Mouse (Mus musculus): Measurements from ENCODE around the gene Per2.

Per2 gene

DNA sequence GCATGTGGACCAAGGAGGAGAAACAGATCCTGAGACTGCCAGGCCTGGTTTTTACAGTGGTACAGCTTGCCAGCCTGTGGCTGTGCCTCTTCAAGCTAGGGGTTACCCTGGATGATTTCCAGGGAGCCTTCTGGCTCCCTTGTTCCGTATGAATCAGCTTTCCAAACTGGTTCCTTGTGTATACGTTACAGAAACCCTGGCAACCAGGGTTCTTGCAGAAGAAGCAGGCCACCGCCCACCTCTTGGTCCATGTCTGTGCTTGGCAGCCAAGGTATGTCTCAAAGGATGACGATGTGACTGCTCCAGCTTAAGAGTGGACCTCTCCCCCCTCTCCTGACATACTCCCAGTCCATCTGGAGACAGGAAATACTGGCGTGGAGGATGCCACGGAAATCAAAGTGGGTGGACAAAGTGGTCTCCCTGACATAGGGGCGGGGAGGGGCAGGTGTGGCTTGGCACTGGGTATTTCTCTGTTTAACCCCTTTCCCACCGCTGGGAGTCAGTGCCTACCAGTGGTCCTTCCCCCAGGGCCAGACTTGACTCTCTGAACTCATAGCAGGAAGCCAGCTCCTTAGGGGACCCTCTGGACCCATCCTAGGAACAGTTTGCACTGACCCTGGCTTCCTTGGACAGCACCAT is 782 bp downstream of the Per2 start:
- DNase-seq (ENCODE audit: low spot score), result no peak

DNA sequence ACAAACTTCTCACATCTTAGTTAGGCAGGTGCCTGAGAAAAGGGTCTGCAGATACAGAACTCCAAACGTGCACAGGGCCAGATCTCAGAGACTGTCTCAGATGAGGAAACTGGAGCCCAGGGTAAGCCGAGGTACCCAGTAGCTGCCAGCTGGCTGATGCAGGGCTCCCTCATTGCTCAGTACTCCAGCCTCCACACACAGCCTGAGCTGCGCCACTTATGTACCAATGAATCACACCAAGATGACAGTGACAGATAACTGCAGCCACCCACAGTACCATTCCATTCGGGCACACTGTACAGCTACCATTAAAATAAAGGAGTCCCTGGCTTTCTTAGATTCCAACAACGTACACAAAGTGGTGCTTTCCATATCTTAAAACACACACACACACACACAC is 1.4 kb downstream of the Per2 start:
- no peak for DNase-seq (ENCODE audit: low spot score)

DNA sequence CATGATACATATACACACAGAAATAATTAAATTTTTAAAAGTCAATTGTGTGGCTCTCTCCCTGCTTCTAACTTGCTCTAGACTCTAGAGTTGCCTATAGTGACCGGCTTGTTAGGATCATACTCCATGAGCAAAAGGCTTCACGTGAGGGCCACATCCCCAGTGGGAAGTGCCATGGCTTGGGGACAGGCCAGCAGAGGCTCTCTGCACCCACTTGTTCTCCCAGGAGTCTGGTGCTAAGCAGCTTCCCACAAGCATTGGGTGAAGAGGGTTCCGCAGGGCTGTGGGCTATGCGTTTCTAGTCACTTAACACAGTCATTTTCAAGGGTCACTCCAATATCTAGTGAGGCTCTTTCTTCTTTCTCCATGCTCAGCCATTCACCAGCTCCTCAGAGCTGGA is 2.0 kb downstream of the Per2 start:
- DNase-seq (ENCODE audit: low spot score), result no peak

DNA sequence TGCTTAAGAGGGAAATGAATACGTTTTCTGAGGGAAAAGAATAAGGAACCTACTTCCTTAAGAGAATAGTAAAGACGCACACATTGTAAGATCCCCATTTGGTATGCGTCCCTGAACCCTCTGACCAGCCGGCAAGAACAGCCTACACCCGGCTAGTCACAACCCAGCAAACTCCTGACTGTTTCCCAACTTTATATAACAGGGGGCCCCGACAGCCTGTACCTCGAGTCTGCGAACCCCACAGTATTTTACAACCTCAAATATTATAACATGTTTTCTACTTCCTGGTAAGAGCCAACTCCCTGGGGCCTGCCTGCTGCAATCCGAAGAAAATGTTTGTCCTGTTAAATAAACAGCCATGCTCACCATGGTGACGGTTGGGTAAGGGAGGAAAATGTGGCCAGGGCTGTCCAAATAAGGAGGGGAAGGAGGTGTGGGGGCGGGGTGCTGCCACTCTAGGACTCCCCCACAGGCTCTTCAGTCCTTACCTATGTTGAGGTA is 2.8 kb downstream of the Per2 start:
- DNase-seq (ENCODE audit: low spot score), result peak; percentile 82

DNA sequence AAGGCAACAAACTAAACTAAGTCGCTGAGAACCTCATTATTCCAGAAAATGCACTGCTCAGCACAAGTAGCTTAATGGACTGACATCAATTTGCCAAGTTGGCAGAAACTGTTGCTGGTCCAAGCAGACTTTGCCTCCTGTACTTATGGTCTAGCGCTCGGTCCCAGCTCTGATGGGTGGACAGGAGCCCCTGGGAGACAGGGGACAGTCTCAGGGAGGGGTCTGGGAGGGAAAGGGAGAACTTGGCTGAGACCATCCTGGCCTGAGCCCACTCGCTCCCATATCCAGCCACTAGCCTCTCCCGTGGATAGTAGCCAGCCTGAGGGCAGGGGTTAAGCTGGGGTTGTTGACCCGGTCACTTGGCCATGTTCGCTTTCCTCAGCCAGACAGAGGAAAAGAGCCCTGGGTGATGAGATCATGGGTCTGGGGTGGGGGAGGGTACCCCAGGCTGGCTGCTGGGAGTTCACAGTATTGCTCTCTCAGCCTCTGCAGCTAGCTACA is 3.4 kb downstream of the Per2 start:
- peak; percentile 86 for DNase-seq (ENCODE audit: low spot score)

DNA sequence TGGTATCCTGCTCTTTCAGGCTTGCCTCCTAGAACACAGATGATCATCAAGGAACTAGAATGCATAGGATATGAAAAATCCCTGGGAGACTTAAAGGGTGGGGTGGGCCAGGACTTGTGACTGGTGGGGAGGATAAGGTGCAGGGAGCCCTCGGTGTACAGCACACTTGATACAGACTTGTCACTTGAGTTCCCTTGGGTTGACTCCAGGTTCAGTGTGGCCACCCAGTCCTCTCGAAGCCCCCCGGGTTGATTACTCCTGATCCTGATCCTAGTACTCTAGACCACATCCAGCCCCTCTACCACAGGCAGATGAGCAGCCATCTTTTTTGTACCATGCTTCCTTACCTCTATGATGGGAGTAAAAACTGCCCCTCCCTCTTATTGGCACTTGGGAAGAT is 4.2 kb downstream of the Per2 start:
- no peak for DNase-seq (ENCODE audit: low spot score)

DNA sequence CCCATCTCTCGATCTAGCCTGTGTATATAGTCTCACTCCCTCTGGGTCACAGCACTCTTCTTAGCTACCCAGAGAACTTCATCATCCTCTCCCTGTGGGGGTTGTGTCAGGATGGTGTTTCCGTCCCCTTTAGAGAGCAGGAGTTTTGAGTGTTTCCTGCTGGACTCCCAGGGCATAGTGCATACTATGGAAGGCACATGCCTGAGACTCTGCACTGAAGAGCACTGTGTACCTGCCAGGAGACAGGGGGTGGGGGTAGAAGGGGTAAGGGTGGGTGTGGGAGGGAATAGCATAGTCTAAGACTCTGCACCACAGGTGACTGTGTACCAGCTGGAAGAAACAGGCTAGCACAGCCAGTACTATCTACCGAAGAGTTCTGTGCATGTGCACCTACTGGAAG is 4.8 kb downstream of the Per2 start:
- DNase-seq (ENCODE audit: low spot score), result no peak

DNA sequence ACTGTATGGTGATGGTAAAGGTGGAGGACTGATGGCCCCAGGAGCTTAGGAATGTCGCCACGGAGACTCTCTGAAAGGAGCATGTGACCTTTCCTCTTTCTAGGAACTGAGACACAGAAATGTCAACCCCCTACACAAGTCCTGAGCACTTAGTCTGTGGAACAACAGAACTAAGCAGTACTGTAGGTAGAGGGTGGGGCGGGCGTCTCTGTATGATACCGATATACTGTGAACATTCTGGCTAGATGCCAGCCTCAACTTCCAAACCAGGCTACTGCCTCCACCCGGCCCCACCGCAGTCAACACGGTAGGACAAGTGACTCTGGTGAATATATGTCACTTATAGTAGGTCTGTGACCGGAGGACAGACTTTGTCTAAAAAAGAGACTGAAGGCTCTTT is 5.2 kb downstream of the Per2 start:
- peak; percentile 47 for DNase-seq (ENCODE audit: low spot score)

DNA sequence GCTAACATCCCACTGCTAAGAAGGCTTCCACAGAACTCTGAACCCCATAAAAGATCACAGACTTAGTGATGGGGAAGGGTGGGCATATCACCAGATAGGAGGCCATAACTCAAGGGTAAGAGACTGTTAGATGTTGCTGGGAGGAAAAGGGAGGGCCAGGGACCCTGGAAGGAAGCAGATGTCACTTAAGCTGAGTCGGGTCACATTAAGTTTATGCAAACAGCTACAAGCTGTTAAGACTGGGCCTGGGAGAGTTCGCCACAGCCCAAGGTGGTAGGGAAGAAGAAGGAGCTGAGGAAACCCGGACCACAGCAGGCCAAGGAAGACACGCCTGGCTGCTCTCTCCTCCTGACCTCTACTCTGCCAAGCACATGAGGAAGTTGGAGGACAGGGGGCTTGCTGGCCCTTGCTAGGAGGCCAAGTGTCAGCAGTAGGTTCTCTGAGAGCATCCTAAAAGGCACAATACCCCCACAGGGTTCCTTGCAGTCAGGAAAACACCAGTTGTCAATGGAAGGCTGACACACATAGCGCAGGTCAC is 7.5 kb downstream of the Per2 start:
- no peak for DNase-seq (ENCODE audit: low spot score)

DNA sequence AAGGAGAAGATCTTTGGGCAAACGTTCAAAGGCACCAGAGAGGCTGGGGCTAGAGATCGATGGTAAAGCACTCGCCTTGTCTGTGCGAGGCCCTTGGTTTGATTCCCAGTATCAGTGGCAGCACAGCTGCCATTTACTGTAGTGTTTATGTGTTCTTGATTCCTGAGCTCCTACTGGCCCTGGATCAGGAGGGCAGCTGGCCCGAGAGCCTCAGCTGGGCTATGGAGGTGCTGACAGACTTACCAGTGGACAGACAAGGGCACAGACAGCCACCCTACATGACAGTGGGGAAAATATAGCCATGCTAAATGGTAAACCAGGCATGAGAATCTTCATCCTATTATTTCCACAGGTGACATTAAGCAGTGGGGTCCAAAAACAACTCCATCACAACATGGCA is 8.3 kb downstream of the Per2 start:
- no peak for DNase-seq (ENCODE audit: low spot score)

DNA sequence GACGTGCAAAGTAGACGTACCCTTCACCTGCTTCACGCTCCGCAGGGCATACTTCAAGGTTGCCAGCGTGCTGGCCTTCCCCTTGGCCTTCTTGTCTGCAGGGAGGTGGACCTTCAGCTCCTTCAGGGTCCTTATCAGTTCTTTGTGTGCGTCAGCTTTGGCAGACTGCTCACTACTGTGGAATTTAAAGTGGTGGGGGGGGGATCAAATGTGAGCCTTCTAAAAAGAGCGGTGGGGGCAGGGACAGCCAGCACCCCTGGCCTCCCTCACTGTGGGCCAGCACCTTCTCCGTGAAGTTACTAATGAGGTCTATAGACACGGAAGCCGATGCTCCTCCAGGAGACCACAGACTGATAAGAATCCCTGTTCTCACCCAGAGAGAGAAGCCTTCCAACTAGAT is 10.4 kb downstream of the Per2 start:
- DNase-seq (ENCODE audit: low spot score), result no peak

DNA sequence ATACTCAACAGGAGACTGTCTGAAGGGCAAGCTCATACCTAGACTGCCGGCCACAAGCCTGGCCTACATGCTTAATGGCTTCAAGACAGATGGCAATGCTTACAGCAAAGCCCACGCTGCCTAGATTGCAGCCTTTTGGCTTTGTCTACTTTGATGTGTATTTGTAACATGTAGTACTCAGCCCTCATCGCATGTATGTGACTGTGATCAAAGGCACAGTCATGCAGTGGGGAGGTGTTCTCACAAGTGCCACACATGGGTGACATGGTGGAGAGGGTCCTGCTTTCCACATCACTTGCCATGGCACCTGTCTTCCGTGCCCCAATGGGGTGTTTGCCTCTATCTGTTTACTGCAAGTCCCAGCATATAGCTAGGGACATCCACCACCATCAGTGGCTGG is 12.6 kb downstream of the Per2 start:
- DNase-seq (ENCODE audit: low spot score), result no peak

DNA sequence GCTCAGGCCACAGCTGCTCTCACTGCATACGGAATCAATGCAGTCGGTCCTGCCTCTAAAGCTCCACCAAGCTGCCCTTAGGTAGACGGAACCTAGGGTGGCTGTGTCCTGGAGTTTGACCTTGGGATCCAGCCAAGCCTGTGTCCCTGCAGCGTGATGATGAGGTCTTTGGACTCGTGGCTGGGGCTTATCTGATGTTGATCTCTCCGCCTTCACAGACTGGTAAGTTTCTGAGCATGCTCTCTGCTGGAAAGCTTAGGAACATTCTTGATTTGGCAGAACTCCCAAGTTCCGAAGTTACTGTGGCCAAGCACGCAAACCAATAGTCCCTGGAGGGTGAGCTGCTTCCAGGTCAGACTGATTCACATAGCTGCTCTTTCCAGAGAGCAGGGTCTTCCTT is 13.1 kb downstream of the Per2 start:
- peak; percentile 80 for DNase-seq (ENCODE audit: low spot score)

DNA sequence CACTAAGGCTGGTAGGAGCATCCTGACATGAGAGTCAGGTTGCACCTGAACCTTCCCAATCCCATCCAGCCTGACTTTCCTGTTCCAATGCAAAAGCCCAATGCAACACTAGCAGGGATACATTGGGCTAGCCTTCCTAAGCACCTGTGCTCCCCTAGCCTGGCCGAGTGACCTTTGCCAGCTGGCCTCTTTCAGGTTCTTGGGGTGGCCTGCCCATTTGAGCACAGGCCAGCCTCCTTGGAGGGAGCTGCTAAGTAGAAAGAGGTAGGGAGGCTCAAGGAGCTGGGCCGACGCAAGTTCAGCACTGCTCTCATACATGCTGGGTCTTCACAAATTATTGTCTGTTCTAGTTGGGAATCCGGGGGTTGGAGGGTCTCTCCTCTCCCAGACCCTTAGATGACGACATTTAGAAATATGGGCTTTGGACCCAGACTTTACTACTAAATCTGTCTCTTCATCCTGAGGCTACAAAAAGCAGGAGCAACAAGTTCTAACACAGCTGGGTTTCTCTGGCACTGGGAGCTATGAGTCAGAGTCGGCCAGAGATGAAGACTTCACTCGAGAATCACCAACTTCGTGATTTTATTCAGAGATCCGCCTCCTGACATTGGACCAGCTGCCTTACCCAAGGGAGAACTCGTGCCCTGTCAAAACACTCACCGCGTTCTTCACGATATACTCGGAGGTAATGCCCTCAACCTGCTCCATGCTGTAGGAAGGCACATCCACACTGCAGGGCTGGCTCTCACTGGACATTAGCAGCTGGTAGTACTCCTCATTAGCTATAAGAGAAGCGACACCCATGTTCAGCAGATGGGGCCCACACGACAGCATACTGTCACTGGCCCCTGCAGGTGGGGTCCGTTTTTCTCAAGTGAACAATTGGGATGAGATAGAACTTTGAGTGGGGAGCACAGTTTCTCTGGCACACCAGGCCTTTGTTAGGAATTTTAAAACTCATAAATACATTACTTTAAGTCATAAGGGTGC is 14.0 kb downstream of the Per2 start:
- DNase-seq (ENCODE audit: low spot score), result no peak

DNA sequence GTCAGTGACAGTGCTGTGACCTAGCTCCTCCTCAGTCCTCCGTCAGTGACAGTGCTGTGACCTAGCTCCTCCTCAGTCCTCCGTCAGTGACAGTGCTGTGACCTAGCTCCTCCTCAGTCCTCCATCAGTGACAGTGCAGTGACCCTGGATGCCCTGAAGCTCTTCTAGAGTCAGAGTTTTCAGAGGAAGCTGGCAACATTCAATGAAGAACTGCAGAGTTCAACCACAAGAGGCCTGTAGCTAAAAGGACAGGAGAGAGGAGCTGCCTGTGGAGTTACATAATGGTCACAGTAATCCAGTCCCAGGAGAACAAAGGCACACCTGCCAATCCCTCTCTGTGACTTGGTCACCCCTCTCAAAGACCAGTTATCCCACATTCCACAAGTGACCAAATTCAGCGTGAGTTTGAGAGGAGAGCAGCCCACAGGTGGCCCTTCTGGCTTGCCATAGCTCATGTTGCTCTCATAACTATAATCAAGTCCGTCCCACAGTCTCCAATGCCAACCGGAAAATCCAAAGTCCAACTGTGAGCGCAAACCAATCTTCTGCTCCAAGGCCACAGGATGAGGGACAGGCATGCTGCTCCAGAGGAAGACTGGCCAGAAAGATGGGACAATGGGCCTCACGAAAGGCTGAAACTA is 16.7 kb downstream of the Per2 start:
- no peak for DNase-seq (ENCODE audit: low spot score)

DNA sequence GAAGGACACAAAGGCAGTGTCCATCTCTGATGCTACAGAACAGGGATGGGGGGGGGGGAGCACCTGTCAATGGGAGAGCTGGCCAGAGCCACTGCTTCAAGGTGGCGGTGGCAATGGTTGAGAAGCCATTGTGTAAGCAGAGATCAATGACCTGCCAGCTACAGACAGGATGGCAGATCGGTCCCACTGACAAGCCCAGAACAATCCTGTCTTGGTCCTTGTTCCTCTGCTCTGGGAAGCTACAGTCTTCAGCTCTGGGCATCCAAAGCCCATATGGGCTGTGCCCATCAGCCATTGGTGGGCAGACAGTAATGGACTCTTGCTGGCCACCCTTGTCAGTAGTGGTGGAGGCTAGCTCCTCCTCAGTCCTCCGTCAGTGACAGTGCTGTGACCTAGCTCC is 17.3 kb downstream of the Per2 start:
- no peak for DNase-seq (ENCODE audit: low spot score)

DNA sequence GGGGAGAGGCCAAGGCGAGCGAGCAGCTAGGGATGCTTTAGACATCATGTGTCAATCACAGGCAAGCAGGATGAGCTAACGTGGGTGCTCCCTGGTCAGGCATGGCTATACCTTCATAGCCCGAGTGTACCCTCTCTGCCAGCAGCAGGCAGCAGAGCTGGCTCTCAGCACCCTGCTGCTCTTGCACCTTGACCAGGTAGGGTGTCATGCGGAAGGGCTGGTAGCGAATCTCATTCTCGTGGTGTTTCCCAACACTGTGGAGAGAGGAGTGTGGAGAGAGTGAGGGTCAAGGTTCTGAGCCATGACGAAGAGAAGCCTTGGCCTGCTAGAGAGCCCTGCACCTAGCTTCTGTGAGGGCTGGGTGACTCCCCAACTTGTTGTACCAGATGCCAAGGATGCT is 19.3 kb downstream of the Per2 start:
- DNase-seq (ENCODE audit: low spot score), result no peak

DNA sequence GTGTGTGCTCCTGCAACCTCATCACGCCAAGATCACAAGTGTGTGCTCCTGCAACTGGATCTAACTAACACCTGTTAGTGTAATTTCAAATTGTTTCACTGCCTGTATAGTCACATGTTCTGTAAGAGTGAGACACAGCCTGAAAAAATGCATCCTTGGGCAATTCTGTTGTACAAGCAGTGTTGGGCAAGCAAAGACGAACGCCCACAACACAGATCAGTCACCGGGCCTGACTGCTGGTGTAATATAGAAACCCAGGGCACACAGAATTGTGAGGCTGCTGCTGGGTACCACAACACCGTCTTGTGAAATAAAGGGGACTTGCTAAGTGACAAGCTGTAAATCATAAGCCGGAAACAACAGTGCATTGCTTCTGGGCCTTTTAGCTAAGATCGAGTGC is 21.6 kb downstream of the Per2 start:
- DNase-seq (ENCODE audit: low spot score), result no peak

DNA sequence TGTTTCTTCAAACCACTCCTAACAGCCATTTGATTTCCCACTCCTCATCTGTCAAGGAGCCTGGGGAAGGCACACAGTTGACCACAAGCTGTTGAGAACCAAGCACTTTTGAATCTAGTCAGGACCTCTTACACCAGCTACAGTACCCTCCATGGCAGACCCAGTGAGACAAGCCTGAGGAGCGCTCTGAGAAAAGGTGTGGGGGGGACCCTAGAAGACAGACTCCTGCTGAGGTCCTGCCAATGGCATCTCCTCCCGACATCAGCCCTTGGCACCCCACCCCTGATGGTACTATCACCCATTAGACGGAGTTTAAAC is 22.1 kb downstream of the Per2 start:
- no peak for DNase-seq (ENCODE audit: low spot score)

DNA sequence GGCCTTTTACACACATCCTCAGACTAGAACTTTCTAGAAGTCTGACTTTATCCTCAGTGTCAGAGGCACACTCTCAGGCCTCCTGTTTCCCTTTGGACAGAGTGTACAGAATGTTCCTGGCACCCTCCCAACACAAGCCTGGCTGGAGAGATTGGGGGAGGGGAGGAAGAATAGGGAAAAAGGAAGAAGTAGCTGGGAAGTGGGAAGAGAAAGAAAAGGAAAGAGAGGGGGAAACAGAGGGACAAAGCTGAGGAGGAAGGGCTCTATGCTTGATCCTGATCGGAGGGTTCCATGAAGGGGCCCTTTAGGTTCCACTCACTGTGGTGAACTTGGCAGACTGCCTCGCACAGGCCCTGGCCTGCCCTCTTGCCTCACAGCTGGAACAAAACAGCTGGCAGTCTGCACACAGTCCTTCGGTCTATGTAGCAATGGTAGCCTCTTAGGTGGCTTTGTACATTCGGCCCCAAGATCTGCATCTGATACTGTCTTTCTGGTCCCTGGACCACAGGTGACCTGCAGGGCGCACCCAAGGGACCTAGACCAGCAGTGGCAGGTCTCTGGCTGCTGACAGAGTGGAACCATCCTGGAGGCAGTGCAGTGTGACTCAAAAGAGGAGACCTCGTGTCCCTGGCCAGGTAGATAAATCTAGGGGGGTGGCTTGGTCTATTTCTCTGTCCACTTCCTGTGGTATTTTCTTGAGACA is 22.6 kb downstream of the Per2 start:
- DNase-seq (ENCODE audit: low spot score), result no peak

DNA sequence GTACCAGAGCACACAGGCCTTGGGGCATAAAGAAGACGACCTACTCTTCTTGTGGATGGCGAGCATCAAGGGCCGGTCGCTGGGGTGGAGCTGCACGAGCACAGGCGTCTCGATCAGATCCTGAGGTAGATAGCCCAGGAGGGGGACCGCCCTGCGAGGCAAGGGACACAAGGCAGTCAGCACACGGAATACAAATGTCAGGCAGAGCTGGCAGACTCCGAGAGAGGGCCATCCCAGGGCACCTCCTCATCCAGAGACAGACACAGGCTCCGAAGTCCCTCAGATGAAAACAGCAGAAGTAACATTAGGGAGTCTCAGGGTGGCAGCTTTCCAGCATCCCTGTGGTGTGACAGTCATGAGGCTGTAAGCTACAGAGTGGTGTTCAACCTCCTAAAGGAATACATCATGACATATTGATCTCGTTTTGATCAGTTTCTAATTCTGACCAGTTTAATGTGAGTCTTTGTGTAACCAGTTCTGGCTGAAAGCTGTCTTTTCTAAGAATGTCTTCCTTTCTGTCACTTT is 23.5 kb downstream of the Per2 start:
- no peak for DNase-seq (ENCODE audit: low spot score)

DNA sequence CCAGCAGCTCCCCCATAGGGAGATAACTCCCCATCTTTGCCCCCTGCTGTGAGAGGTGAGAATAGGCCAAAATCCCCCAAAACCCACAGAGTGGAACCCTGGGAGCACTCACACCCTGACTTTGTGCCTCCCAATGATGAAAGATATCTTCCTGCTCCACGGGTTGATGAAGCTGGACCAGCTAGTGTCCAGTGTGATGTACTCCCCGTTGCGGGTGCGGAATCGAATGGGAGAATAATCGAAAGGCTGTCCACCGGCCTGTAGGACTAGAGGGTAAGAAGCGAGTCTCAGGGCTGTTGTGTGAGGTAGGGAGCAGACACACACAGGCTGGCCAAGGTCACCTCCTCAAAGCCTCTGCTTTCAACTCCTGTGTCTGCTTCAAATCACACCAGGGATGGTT is 24.2 kb downstream of the Per2 start:
- DNase-seq (ENCODE audit: low spot score), result no peak

Data from yolk sac, embryonic 10.5 days (tissue).